Mouse (Mus musculus) midbrain, postnatal 0 days (tissue): Measurements from ENCODE around the gene Zswim8. TPM values are rescaled to one million over a fixed set of nuclear protein-coding genes. Genes with fewer than 3 reads are reported as not detected.

Experiments
- ATAC-seq: fragments of 200-750 bp; cut with Nextera tagmentation; 2 replicates; pipeline ENCODE4 v1.8.0; 2017; ENCODE audit warnings: moderate number of reproducible peaks, mild to moderate bottlenecking, moderate TSS enrichment, moderate library complexity; ENCODE audit not compliant: low FRiP score
- DNase-seq: peaks from one replicate; pipeline ENCODE4 v3.0.0-alpha.2; 2015; ENCODE audit warnings: low spot score
- H3K27ac ChIP-seq: fragments of 300-500 bp; sonication (generic); 2 replicates; pipeline ENCODE4 v1.5.1; 2014; ENCODE audit warnings: low read depth, mild to moderate bottlenecking, low read length, mixed read lengths
- H3K27me3 ChIP-seq: fragments of 300-500 bp; sonication (generic); 2 replicates; pipeline ENCODE4 v1.6.1; 2014; ENCODE audit warnings: low read length, control low read depth, mixed read lengths; ENCODE audit not compliant: insufficient read depth
- H3K36me3 ChIP-seq: fragments of 300-500 bp; sonication (generic); 2 replicates; pipeline ENCODE4 v1.6.1; 2014; ENCODE audit warnings: low read length, control low read depth, mixed read lengths; ENCODE audit not compliant: insufficient read depth
- H3K4me1 ChIP-seq: fragments of 300-500 bp; sonication (generic); 2 replicates; pipeline ENCODE4 v1.6.1; 2014; ENCODE audit warnings: mild to moderate bottlenecking, control low read depth, antibody characterized with exemption, low read length, mixed read lengths; ENCODE audit not compliant: insufficient read depth
- H3K4me2 ChIP-seq: fragments of 300-500 bp; sonication (generic); 2 replicates; pipeline ENCODE4 v1.6.1; 2014; ENCODE audit warnings: low read depth, mild to moderate bottlenecking, low read length, mixed read lengths; ENCODE audit not compliant: poor library complexity, severe bottlenecking
- H3K4me3 ChIP-seq: fragments of 300-500 bp; sonication (generic); 2 replicates; pipeline ENCODE4 v1.5.1; 2014; ENCODE audit warnings: low read depth, mild to moderate bottlenecking, low read length, moderate library complexity
- H3K9ac ChIP-seq: fragments of 300-500 bp; sonication (generic); replicated peaks from 2 replicates; pipeline ENCODE4 v1.6.1; 2014; ENCODE audit warnings: mild to moderate bottlenecking, low read length, moderate library complexity, mixed read lengths; ENCODE audit not compliant: poor library complexity, severe bottlenecking
- H3K9me3 ChIP-seq: fragments of 300-500 bp; sonication (generic); 2 replicates; pipeline ENCODE4 v1.6.1; 2016; ENCODE audit warnings: low read length, control low read depth
- CTCF ChIP-seq: IDR thresholded peaks from 2 replicates; pipeline ENCODE4 v1.5.1; 2016; ENCODE audit warnings: antibody characterized with exemption, mild to moderate bottlenecking
- WGBS: fragments of 180-500 bp; shearing (Covaris S2); extraction: QIAGEN DNeasy Blood & Tissue Kit; methylation state at CpG from one replicate; pipeline ENCODE4 v1.1.7; 2014; 5-methylcytosine and 5-hydroxymethylcytosine counted together
- polyA plus RNA-seq: library from polyadenylated mRNA; unstranded; fragments of >200 nt; fragmentation: Nextera tagmentation; extraction: Ambion mirVana; gene quantifications from 2 replicates; pipeline ENCODE4 v1.2.1, GENCODE M21; 2015
- total RNA-seq: library from RNA; depleted of rRNA; stranded (reverse); fragments of >200 nt; gene quantifications from 2 replicates; pipeline ENCODE4 v1.2.3, GENCODE M21; 2014

Zswim8 gene
- total and polyA plus RNA-seq, 2 experiments from 2014 or later, result 37.8 to 183 TPM

- 77% methylated on average over 4 of the region's 4 CpGs for WGBS
- H3K9me3 ChIP-seq, result no peaks in the 10 kb centered on the region
- ATAC-seq, result no peak
- no peak overlapping the region for H3K27ac ChIP-seq
- no peak overlapping the region for H3K4me2 ChIP-seq
- peaks cover 28% of the 10 kb centered on the region for H3K36me3 ChIP-seq
- H3K4me1 ChIP-seq, result no peaks in the 10 kb centered on the region
- H3K9ac ChIP-seq, result no peak overlapping the region
- no peaks in the 10 kb centered on the region for H3K27me3 ChIP-seq
- no peak for DNase-seq
- TF ChIP-seq CTCF, result no peak
- no peak overlapping the region for H3K4me3 ChIP-seq
Observed at GRCm38 (mm10) chr14:20748388-20748787, 41.0 kb downstream of the Zswim8 start.

GRCm38 (mm10) chr14:20749494-20750051 is 42.2 kb downstream of the Zswim8 start:
- no peak overlapping the region for H3K27ac ChIP-seq
- H3K4me2 ChIP-seq, result no peak overlapping the region
- ATAC-seq, result no peak
- peaks cover 17% of the 10 kb centered on the region for H3K36me3 ChIP-seq
- H3K9ac ChIP-seq, result no peak overlapping the region
- no peaks in the 10 kb centered on the region for H3K27me3 ChIP-seq
- H3K9me3 ChIP-seq, result no peaks in the 10 kb centered on the region
- H3K4me1 ChIP-seq, result no peaks in the 10 kb centered on the region
- DNase-seq, result no peak
- WGBS, result 79% methylated on average over 4 of the region's 4 CpGs
- no peak overlapping the region for H3K4me3 ChIP-seq
- no peak for TF ChIP-seq CTCF

GRCm38 (mm10) chr14:20750503-20750902 is 43.2 kb downstream of the Zswim8 start:
- no peak for TF ChIP-seq CTCF
- no peaks in the 10 kb centered on the region for H3K9me3 ChIP-seq
- no peak overlapping the region for H3K4me2 ChIP-seq
- H3K27me3 ChIP-seq, result no peaks in the 10 kb centered on the region
- 94% methylated on average over 5 of the region's 5 CpGs for WGBS
- H3K36me3 ChIP-seq, result peaks cover 16% of the 10 kb centered on the region
- no peak overlapping the region for H3K4me3 ChIP-seq
- DNase-seq (no peak), ATAC-seq (no peak)
- no peak overlapping the region for H3K9ac ChIP-seq
- no peak overlapping the region for H3K27ac ChIP-seq
- H3K4me1 ChIP-seq, result no peaks in the 10 kb centered on the region

GRCm38 (mm10) chr14:20753792-20754191 is 46.4 kb downstream of the Zswim8 start:
- no peak overlapping the region for H3K4me2 ChIP-seq
- H3K4me3 ChIP-seq, result no peak overlapping the region
- DNase-seq, result no peak
- H3K27me3 ChIP-seq, result no peaks in the 10 kb centered on the region
- H3K4me1 ChIP-seq, result no peaks in the 10 kb centered on the region
- H3K9ac ChIP-seq, result no peak overlapping the region
- H3K27ac ChIP-seq, result no peak overlapping the region
- TF ChIP-seq CTCF, result no peak
- WGBS, result 87% methylated on average over 3 of the region's 3 CpGs
- no peaks in the 10 kb centered on the region for H3K9me3 ChIP-seq
- ATAC-seq, result no peak
- peaks cover 44% of the 10 kb centered on the region for H3K36me3 ChIP-seq

- no peak overlapping the region for H3K4me3 ChIP-seq
Observed at GRCm38 (mm10) chr14:20757370-20757907, 50.1 kb downstream of the Zswim8 start.

GRCm38 (mm10) chr14:20758768-20759435 is 51.5 kb downstream of the Zswim8 start:
- Histone ChIP-seq H3K4me1 (no peaks in the 10 kb centered on the region), H3K4me2 (no peak overlapping the region), H3K4me3 (no peak overlapping the region), H3K27me3 (no peaks in the 10 kb centered on the region), H3K27ac (no peak overlapping the region), H3K9me3 (no peaks in the 10 kb centered on the region), H3K36me3 (peaks cover 72% of the 10 kb centered on the region), H3K9ac (no peak overlapping the region)
- no peak for DNase-seq
- ATAC-seq, result no peak
- TF ChIP-seq CTCF, result peak; percentile 22; the same call in 1 of the 2 replicates
- WGBS, result 82% methylated on average over 8 of the region's 8 CpGs

More at GRCm38 (mm10) chr14:20757370-20757907, 50.1 kb downstream of the Zswim8 start:
- Histone ChIP-seq H3K36me3 (peaks cover 67% of the 10 kb centered on the region), H3K27me3 (no peaks in the 10 kb centered on the region), H3K9me3 (no peaks in the 10 kb centered on the region), H3K27ac (no peak overlapping the region), H3K4me1 (no peaks in the 10 kb centered on the region), H3K9ac (no peak overlapping the region), H3K4me2 (no peak overlapping the region)
- WGBS, result 89% methylated on average over 22 of the region's 22 CpGs
- 0 out of 2 replicates have a peak, but pooled peaks have one; percentile 43 for ATAC-seq
- DNase-seq, result peak; percentile 30
- TF ChIP-seq CTCF, result no peak
